Mouse (Mus musculus) myocyte (in vitro differentiated cells): Measurements from ENCODE around the gene Arpc5. TPM values are rescaled to one million over a fixed set of nuclear protein-coding genes. Genes with fewer than 3 reads are reported as not detected.
"Not testable (repeated sequence)": the region's sequence is repeated elsewhere in the genome, so short reads cannot be mapped to it uniquely, and the experiment has no call there.

Source experiments
- H3K27me3 ChIP-seq: one replicate; pipeline ENCODE4 v1.6.1; 2011; ENCODE audit not compliant: control insufficient read depth, insufficient read depth, insufficient read length
- H3K36me3 ChIP-seq: one replicate; pipeline ENCODE4 v1.6.1; 2011; ENCODE audit not compliant: control insufficient read depth, insufficient read depth
- H3K4me2 ChIP-seq: one replicate; pipeline ENCODE4 v1.6.1; 2011; ENCODE audit warnings: low read depth, control low read depth
- H3K4me3 ChIP-seq: one replicate; pipeline ENCODE4 v1.5.1; 2011; ENCODE audit warnings: mild to moderate bottlenecking, control low read depth, moderate library complexity
- H3K79me2 ChIP-seq: one replicate; pipeline ENCODE4 v1.6.1; 2011; ENCODE audit not compliant: control insufficient read depth, insufficient read depth
- H3ac ChIP-seq: one replicate; pipeline ENCODE4 v1.6.1; 2011; ENCODE audit not compliant: control insufficient read depth, insufficient read length
- CEBPB ChIP-seq: IDR thresholded peaks from 2 replicates; pipeline ENCODE4 v1.6.1; 2011; ENCODE audit warnings: mild to moderate bottlenecking, moderate library complexity; ENCODE audit not compliant: poor library complexity, insufficient read depth, severe bottlenecking
- E2F4 ChIP-seq: IDR thresholded peaks from one replicate; pipeline ENCODE4 v1.6.1; 2011; ENCODE audit warnings: mild to moderate bottlenecking, control low read depth, moderate library complexity; ENCODE audit not compliant: insufficient read depth
- MAX ChIP-seq: IDR thresholded peaks from one replicate; pipeline ENCODE4 v1.6.1; 2011; ENCODE audit warnings: low read depth, mild to moderate bottlenecking, control low read depth
- MYOD1 ChIP-seq, 3 experiments: IDR thresholded peaks; one replicate each; pipeline ENCODE4 v1.6.1; 2011; ENCODE audit warnings: control low read depth in 2 of 3, low read depth in 2 of 3, mild to moderate bottlenecking in 2 of 3, moderate library complexity in 1 of 3; ENCODE audit not compliant: insufficient read length in 2 of 3, control insufficient read depth in 1 of 3
- MYOG ChIP-seq, 3 experiments: IDR thresholded peaks; one replicate each; pipeline ENCODE4 v1.6.1; 2011; ENCODE audit warnings: control low read depth in 2 of 3, low read depth in 2 of 3, mild to moderate bottlenecking in 2 of 3; ENCODE audit not compliant: insufficient read length in 2 of 3, control insufficient read depth in 1 of 3, insufficient read depth in 1 of 3
- POLR2A ChIP-seq: IDR thresholded peaks from one replicate; pipeline ENCODE4 v1.6.1; 2011; ENCODE audit warnings: low read depth, mild to moderate bottlenecking, control low read depth, moderate library complexity; ENCODE audit not compliant: insufficient read length
- POLR2AphosphoS2 ChIP-seq: IDR thresholded peaks from one replicate; pipeline ENCODE4 v1.6.1; 2011; ENCODE audit warnings: low read depth, control low read depth; ENCODE audit not compliant: insufficient read length
- REST ChIP-seq: IDR thresholded peaks from one replicate; pipeline ENCODE4 v1.6.1; 2011; ENCODE audit warnings: mild to moderate bottlenecking, control low read depth, moderate library complexity; ENCODE audit not compliant: insufficient read depth, insufficient read length
- SRF ChIP-seq: IDR thresholded peaks from one replicate; pipeline ENCODE4 v1.6.1; 2011; ENCODE audit warnings: low read depth; ENCODE audit not compliant: control insufficient read depth, insufficient read length
- TCF12 ChIP-seq: IDR thresholded peaks from one replicate; pipeline ENCODE4 v1.6.1; 2011; ENCODE audit warnings: mild to moderate bottlenecking, control low read depth; ENCODE audit not compliant: poor library complexity, insufficient read depth, severe bottlenecking
- TCF3 ChIP-seq: IDR thresholded peaks from one replicate; pipeline ENCODE4 v1.6.1; 2011; ENCODE audit warnings: low read depth, control low read depth; ENCODE audit not compliant: insufficient read length
- USF1 ChIP-seq: IDR thresholded peaks from one replicate; pipeline ENCODE4 v1.6.1; 2011; ENCODE audit warnings: low read depth, mild to moderate bottlenecking, control low read depth, moderate library complexity
- polyA plus RNA-seq: library from polyadenylated mRNA; unstranded; fragments of >200 nt; fragmentation: generic; extraction: Trizol; gene quantifications from one replicate; pipeline ENCODE4 v1.2.1, GENCODE M21; 2012; ENCODE audit warnings: missing spikeins

Arpc5 gene
- polyA plus RNA-seq, 1 experiment: 44.7 TPM

DNA sequence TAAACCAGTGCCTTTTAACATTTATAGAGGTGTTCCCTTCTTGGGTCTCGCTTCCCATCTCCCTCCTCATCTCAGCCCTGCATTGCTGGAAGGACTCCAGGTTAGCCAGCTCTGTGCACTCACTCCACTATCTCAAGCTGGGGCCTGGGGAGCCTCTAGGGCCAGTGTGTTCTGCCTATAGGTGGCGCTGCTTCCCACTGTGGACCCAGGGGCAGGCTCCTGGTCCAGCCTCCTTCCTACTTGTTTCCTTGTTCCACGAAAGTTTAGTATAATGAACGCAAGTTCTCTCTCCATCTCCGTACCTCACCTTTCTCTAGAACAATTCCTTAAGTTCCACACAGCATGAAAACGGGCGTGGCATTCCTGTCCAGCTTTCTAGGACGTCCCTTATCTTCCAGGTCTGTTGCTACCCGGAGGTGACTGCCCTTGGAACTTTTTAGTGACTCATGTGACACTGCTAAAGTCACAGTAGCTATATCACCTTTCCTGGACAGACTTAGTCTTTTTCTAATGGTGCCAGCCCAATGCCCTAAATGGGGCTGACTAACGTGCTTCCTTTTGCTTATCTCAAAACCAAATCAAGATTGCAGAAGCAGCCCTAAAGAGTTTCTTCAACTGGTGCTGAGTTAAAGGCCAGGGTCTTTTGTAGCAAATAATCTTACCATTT, 12.9 kb downstream of the Arpc5 start:
- Histone ChIP-seq H3K4me2 (peak overlapping the region; percentile 41), H3K27me3 (no peaks in the 10 kb centered on the region), H3K79me2 (no peaks in the 10 kb centered on the region), H3ac (no peak overlapping the region), H3K36me3 (peaks cover 11% of the 10 kb centered on the region), H3K4me3 (no peak overlapping the region)
- no peak for TF ChIP-seq TCF3
- TF ChIP-seq USF1: no peak
- no peak for TF ChIP-seq CEBPB
- no peak for TF ChIP-seq MYOG (IDR thresholded peaks at IDR 0.05; ENCODE audit: control insufficient read depth in 1 of 3, insufficient read depth in 1 of 3, insufficient read length in 2 of 3, low read depth in 2 of 3)
- no peak for TF ChIP-seq POLR2AphosphoS2
- TF ChIP-seq E2F4: no peak
- TF ChIP-seq REST: no peak
- no peak for TF ChIP-seq MAX

DNA sequence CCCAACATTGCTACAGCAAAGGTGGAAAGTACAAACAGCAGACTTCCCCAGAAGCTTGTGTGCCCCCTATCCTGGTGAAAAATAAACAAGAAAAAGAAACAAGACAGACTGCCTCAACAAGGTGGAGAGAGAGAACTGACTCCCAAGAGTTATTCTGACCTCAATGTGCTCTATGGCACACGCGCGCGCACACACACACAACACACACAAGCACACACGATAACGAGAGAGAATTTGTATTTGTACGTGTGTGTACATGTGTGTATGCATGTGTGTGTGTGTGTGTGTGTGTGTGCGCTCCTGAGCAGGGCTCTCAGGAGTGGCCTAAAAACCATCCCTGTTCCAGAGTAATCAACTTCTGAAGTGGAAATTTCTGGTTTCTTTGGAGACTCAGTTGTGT, 18.3 kb downstream of the Arpc5 start:
- no peak overlapping the region for H3K4me3 ChIP-seq
- no peaks in the 10 kb centered on the region for H3K27me3 ChIP-seq
- no peak overlapping the region for H3ac ChIP-seq
- H3K36me3 ChIP-seq: no peaks in the 10 kb centered on the region
- H3K4me2 ChIP-seq: no peak overlapping the region
- H3K79me2 ChIP-seq: no peaks in the 10 kb centered on the region
- TF ChIP-seq E2F4 (no peak), MYOD1 (IDR thresholded peaks at IDR 0.05; ENCODE audit: control insufficient read depth in 1 of 3, insufficient read length in 2 of 3, low read depth in 2 of 3) (no peak), POLR2A (no peak), MYOG (IDR thresholded peaks at IDR 0.05; ENCODE audit: control insufficient read depth in 1 of 3, insufficient read depth in 1 of 3, insufficient read length in 2 of 3, low read depth in 2 of 3) (no peak), REST (no peak), TCF12 (no peak), CEBPB (no peak), POLR2AphosphoS2 (no peak)

DNA sequence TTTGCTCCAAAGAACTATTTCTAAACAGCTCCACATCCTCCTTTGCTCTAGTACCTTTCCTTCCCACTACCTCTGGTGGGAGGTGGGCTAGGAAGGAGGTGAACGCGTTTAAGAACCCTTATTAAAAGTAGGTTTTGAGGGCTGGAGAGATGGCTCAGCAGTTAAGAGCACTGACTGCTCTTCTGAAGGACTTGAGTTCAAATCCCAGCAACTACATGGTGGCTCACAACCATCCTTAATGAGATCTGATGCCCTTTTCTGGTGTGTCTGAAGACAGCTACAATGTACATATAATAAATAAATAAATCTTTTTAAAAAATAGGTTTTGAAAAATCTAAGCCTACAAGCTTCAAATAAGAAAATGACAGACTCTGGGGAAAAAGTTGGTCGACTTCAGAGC, 19.1 kb downstream of the Arpc5 start:
- not testable (repeated sequence) for H3ac ChIP-seq, H3K79me2 ChIP-seq, H3K4me2 ChIP-seq, H3K4me3 ChIP-seq, H3K27me3 ChIP-seq, H3K36me3 ChIP-seq

DNA sequence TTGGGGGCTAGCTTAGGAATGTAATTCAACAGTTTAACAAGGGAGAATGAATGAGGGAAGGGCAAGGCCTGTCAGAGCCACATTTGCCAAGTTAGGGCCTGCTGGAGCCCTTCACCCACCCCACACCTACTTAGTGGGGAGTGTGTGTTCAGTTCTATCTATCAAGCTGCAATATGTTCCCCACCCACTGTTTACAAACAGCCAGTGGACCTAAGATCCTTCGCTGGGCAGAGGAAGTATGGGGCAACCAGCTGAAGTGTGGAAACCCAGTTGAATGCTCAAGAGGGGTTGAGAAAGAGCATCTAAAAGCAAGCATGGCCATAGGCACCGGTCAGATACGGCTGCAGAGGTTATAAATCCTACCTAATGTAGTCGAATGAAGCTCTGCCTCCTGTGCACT, 20.6 kb downstream of the Arpc5 start:
- H3K27me3 ChIP-seq: no peaks in the 10 kb centered on the region
- no peaks in the 10 kb centered on the region for H3K36me3 ChIP-seq
- no peaks in the 10 kb centered on the region for H3K79me2 ChIP-seq
- H3ac ChIP-seq: no peak overlapping the region
- H3K4me2 ChIP-seq: no peak overlapping the region
- TF ChIP-seq REST (no peak), TCF3 (no peak), USF1 (no peak), POLR2A (no peak), MAX (no peak), SRF (no peak), TCF12 (no peak), CEBPB (no peak), E2F4 (no peak), POLR2AphosphoS2 (no peak), MYOG (IDR thresholded peaks at IDR 0.05; ENCODE audit: control insufficient read depth in 1 of 3, insufficient read depth in 1 of 3, insufficient read length in 2 of 3, low read depth in 2 of 3) (no peak)
- H3K4me3 ChIP-seq: no peak overlapping the region

DNA sequence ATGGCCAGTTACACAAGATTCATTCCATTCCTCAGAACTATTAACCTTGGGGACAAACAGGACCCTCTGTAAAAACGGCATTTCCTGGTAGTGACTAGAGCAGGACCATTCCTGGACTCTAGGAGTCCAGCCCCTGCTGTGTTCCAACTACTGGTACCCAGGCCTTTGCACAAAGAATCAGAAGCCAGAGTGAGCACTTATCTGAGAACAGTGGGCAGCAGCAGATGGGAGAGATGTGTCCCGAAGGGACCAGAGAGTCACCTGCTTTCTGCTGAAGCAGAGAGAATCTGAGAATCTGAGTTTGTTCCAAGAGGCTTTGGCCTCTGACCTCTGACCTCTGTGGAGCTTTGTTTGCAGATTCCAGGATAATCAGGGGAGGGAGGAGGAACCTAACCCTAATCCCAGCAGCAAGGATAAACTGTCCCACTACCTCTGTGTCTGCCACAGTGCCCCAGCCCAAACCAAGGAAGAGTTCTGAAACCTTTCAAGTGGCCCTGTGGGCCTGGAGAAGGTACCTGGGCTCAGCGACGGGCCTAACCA, 21.8 kb downstream of the Arpc5 start:
- H3K79me2 ChIP-seq: no peaks in the 10 kb centered on the region
- no peak overlapping the region for H3K4me2 ChIP-seq
- no peaks in the 10 kb centered on the region for H3K36me3 ChIP-seq
- H3K27me3 ChIP-seq: no peaks in the 10 kb centered on the region
- TF ChIP-seq USF1: no peak
- no peak for TF ChIP-seq POLR2A
- no peak overlapping the region for H3ac ChIP-seq
- no peak overlapping the region for H3K4me3 ChIP-seq

DNA sequence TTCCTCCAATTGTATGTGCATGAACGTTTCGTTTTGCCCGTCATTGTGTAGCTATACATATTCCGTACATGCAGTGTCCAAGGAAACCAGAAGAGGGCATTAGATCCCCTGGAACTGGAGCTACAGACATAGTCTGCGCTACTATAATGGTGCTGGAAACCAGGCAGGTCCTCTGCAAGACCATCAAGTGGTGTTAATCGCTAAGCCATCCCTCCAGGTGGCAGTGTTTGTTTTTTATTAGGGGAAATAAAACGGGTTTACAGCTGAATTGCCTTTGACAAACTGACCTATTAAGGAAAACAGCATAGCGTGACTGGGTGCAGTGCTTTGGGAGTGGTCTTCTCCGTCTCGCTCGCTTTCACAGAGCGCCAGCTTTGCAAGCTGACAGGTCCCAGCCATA, 23.9 kb downstream of the Arpc5 start:
- Histone ChIP-seq H3K27me3 (no peaks in the 10 kb centered on the region), H3K36me3 (no peaks in the 10 kb centered on the region), H3K4me2 (no peak overlapping the region), H3K79me2 (no peaks in the 10 kb centered on the region), H3K4me3 (no peak overlapping the region), H3ac (no peak overlapping the region)
- TF ChIP-seq MYOG (IDR thresholded peaks at IDR 0.05; ENCODE audit: control insufficient read depth in 1 of 3, insufficient read depth in 1 of 3, insufficient read length in 2 of 3, low read depth in 2 of 3) (no peak), POLR2A (no peak)
